Mouse (Mus musculus) spleen, adult 2 months (tissue): ENCODE results near the gene Fam173a.

ENCODE experiments used
- CTCF ChIP-seq: fragments of 200-500 bp; IDR thresholded peaks from 2 replicates; pipeline ENCODE4 v1.5.1; 2011; ENCODE audit warnings: mild to moderate bottlenecking, inconsistent platforms; ENCODE audit not compliant: insufficient read depth, insufficient read length, insufficient replicate concordance; ENCODE audit errors: extremely low read depth
- POLR2A ChIP-seq: fragments of 200-500 bp; IDR thresholded peaks from 2 replicates; pipeline ENCODE4 v1.6.1; 2011; ENCODE audit warnings: low read depth, low read length, inconsistent platforms

GRCm38 (mm10) chr17:25783086-25783485 lies 9.6 kb downstream of the Fam173a start:
- TF ChIP-seq POLR2A (no peak), CTCF (no peak)
